Mouse (Mus musculus) CH12.LX (cell line): ENCODE results near the gene Cdh16. TPM values are rescaled to one million over a fixed set of nuclear protein-coding genes. Genes with fewer than 3 reads are reported as not detected.

ENCODE experiments used
- DNase-seq: peaks from one replicate; pipeline ENCODE4 v3.0.0-alpha.2; 2013; ENCODE audit errors: extremely low read depth
- H3K27ac ChIP-seq: 2 replicates; pipeline ENCODE4 v1.5.1; 2012; ENCODE audit warnings: low read depth, mild to moderate bottlenecking, control low read depth, moderate library complexity; ENCODE audit not compliant: insufficient read depth
- H3K27me3 ChIP-seq: replicated peaks from 2 replicates; pipeline ENCODE3; 2012; ENCODE audit warnings: inconsistent platforms
- H3K36me3 ChIP-seq, 2 experiments: replicated peaks in 1 of 2; 2 replicates each; pipeline versions ENCODE3 to v1.6.1; 2012; ENCODE audit warnings: inconsistent platforms in 1 of 2, low read length in 1 of 2, mild to moderate bottlenecking in 1 of 2, mixed read lengths in 1 of 2, moderate library complexity in 1 of 2; ENCODE audit not compliant: control insufficient read depth in 1 of 2, insufficient read depth in 1 of 2
- H3K4me1 ChIP-seq, 2 experiments: 2 replicates each; pipeline ENCODE4 v1.6.1; 2012; ENCODE audit warnings: inconsistent platforms in 1 of 2, moderate library complexity in 1 of 2; ENCODE audit not compliant: insufficient read depth in 2 of 2, control insufficient read depth in 1 of 2
- H3K4me2 ChIP-seq: 2 replicates; pipeline ENCODE4 v1.6.1; 2012; ENCODE audit warnings: low read depth, mild to moderate bottlenecking, control low read depth; ENCODE audit not compliant: poor library complexity, insufficient read depth, severe bottlenecking
- H3K4me3 ChIP-seq, 3 experiments: fragments of 150-350 bp in 1 of 3; sonication (generic) in 1 of 3; replicated peaks in 1 of 3; 2 replicates each; pipeline versions ENCODE3 to v1.5.1; 2011 to 2012; ENCODE audit warnings: low read depth in 2 of 3, low read length in 2 of 3, mild to moderate bottlenecking in 2 of 3, moderate library complexity in 2 of 3, control low read depth in 1 of 3, improper control_type of control experiment in 1 of 3, inconsistent platforms in 1 of 3, mixed read lengths in 1 of 3; ENCODE audit not compliant: poor library complexity in 1 of 3
- H3K79me2 ChIP-seq: replicated peaks from 2 replicates; pipeline ENCODE4 v1.6.1; 2012; ENCODE audit warnings: mild to moderate bottlenecking, moderate library complexity; ENCODE audit not compliant: control insufficient read depth, poor library complexity, insufficient read depth, severe bottlenecking; ENCODE audit errors: extremely low read depth
- H3K9ac ChIP-seq: 2 replicates; pipeline ENCODE4 v1.6.1; 2012; ENCODE audit warnings: low read depth, mild to moderate bottlenecking, control low read depth, moderate library complexity; ENCODE audit not compliant: insufficient read depth
- H3K9me3 ChIP-seq: replicated peaks from 2 replicates; pipeline ENCODE3; 2012; ENCODE audit warnings: low read length, inconsistent platforms, mixed read lengths
- BHLHE40 ChIP-seq: IDR thresholded peaks from 2 replicates; pipeline ENCODE4 v1.6.1; 2011; ENCODE audit warnings: mild to moderate bottlenecking, low read depth, low read length, improper control_type of control experiment
- CHD2 ChIP-seq: IDR thresholded peaks from 2 replicates; pipeline ENCODE4 v1.6.1; 2011; ENCODE audit warnings: low read length, improper control_type of control experiment
- ELF1 ChIP-seq: IDR thresholded peaks from 2 replicates; pipeline ENCODE4 v1.6.1; 2014; ENCODE audit warnings: low read depth, mild to moderate bottlenecking, inconsistent platforms, low read length, improper control_type of control experiment
- EP300 ChIP-seq: IDR thresholded peaks from 2 replicates; pipeline ENCODE4 v1.6.1; 2011; ENCODE audit warnings: low read length, improper control_type of control experiment
- HCFC1 ChIP-seq: IDR thresholded peaks from 2 replicates; pipeline ENCODE4 v1.6.1; 2012; ENCODE audit warnings: low read depth, mild to moderate bottlenecking, inconsistent platforms, low read length, improper control_type of control experiment
- IRF4 ChIP-seq: IDR thresholded peaks from 2 replicates; pipeline ENCODE4 v1.6.1; 2014; ENCODE audit warnings: low read depth, mild to moderate bottlenecking, inconsistent platforms, low read length, improper control_type of control experiment
- JUN ChIP-seq: IDR thresholded peaks from 2 replicates; pipeline ENCODE4 v1.6.1; 2011; ENCODE audit warnings: low read depth, mild to moderate bottlenecking, low read length, improper control_type of control experiment, moderate library complexity; ENCODE audit not compliant: insufficient read depth
- KAT2A ChIP-seq: IDR thresholded peaks from 2 replicates; pipeline ENCODE4 v1.6.1; 2012; ENCODE audit warnings: low read length, improper control_type of control experiment, inconsistent platforms; ENCODE audit not compliant: insufficient replicate concordance
- MAZ ChIP-seq: IDR thresholded peaks from 2 replicates; pipeline ENCODE4 v1.6.1; 2012; ENCODE audit warnings: low read depth, mild to moderate bottlenecking, inconsistent platforms, low read length, improper control_type of control experiment, moderate library complexity
- MEF2A ChIP-seq: IDR thresholded peaks from 2 replicates; pipeline ENCODE4 v1.6.1; 2014; ENCODE audit warnings: low read depth, mild to moderate bottlenecking, inconsistent platforms, low read length, improper control_type of control experiment, borderline replicate concordance
- MXI1 ChIP-seq: IDR thresholded peaks from 2 replicates; pipeline ENCODE4 v1.6.1; 2011; ENCODE audit warnings: mild to moderate bottlenecking, low read depth, low read length, improper control_type of control experiment
- NELFE ChIP-seq: IDR thresholded peaks from 2 replicates; pipeline ENCODE4 v1.6.1; 2011; ENCODE audit warnings: low read depth, low read length, improper control_type of control experiment
- POLR2A ChIP-seq: IDR thresholded peaks from 2 replicates; pipeline ENCODE4 v1.6.1; 2011; ENCODE audit warnings: low read depth, mild to moderate bottlenecking, improper control_type of control experiment, low read length
- RCOR1 ChIP-seq: conservative IDR thresholded peaks from 2 replicates; pipeline ENCODE4 v1.6.1; 2012; ENCODE audit warnings: low read depth, mild to moderate bottlenecking, inconsistent platforms, low read length, improper control_type of control experiment
- SIN3A ChIP-seq: IDR thresholded peaks from 2 replicates; pipeline ENCODE4 v1.6.1; 2012; ENCODE audit warnings: low read length, improper control_type of control experiment, inconsistent platforms
- TBP ChIP-seq: conservative IDR thresholded peaks from 2 replicates; pipeline ENCODE4 v1.6.1; 2011; ENCODE audit warnings: low read depth, low read length, improper control_type of control experiment
- TCF12 ChIP-seq: IDR thresholded peaks from 2 replicates; pipeline ENCODE4 v1.6.1; 2014; ENCODE audit warnings: low read depth, mild to moderate bottlenecking, inconsistent platforms, low read length, improper control_type of control experiment
- UBTF ChIP-seq: IDR thresholded peaks from 2 replicates; pipeline ENCODE4 v1.6.1; 2012; ENCODE audit warnings: low read depth, mild to moderate bottlenecking, inconsistent platforms, low read length, improper control_type of control experiment, moderate library complexity
- ZC3H11A ChIP-seq: IDR thresholded peaks from 2 replicates; pipeline ENCODE4 v1.6.1; 2012; ENCODE audit warnings: low read depth, mild to moderate bottlenecking, inconsistent platforms, low read length, improper control_type of control experiment
- ZMIZ1 ChIP-seq: IDR thresholded peaks from 2 replicates; pipeline ENCODE4 v1.6.1; 2012; ENCODE audit warnings: low read depth, mild to moderate bottlenecking, inconsistent platforms, low read length, improper control_type of control experiment
- dilution Hi-C: fragments of 300-500 bp; cut with MboI; formaldehyde crosslinking; loops from 2 replicates; pipeline ENCODE4 v1.14.3; 2020; ENCODE audit warnings: low sequenced_read_pairs; ENCODE audit not compliant: extremely low pct_unique_long_range_greater_than_20kb, extremely low pct_ligation_motif_present
- in situ Hi-C: fragments of 300-500 bp; cut with MboI; formaldehyde crosslinking; loops from 3 replicates; pipeline ENCODE4 v1.14.3; 2019; ENCODE audit warnings: low sequenced_read_pairs, low pct_ligation_motif_present, low pct_unique_long_range_greater_than_20kb, mixed read lengths
- polyA plus RNA-seq: library from polyadenylated mRNA; unstranded; fragments of >175 nt; gene quantifications from 2 replicates; pipeline ENCODE4 v1.2.1, GENCODE M21; 2012; ENCODE audit warnings: low read depth; ENCODE audit not compliant: insufficient read length
- total RNA-seq, 2 experiments: library from RNA; depleted of rRNA; stranded (reverse); fragments of 300-350 nt in 1 of 2; fragments of >200 nt in 1 of 2; gene quantifications; 2 replicates each; pipeline ENCODE4 v1.2.3; 2012 to 2014

The Cdh16 gene
- total and polyA plus RNA-seq, 3 experiments: not detected

- TF ChIP-seq TCF12 (peak; percentile 51; the same call in 1 of the 2 replicates), SIN3A (peak; percentile 94), BHLHE40 (peak; percentile 32; the same call in 1 of the 2 replicates), ZMIZ1 (peak; percentile 58; the same call in 1 of the 2 replicates), IRF4 (peak; percentile 19; the same call in 1 of the 2 replicates), CHD2 (0 out of 2 replicates have a peak, but pooled peaks have one; percentile 44), TBP (peak; percentile 86), KAT2A (no peak), MEF2A (no peak), MAZ (peak; percentile 99), ELF1 (peak; percentile 68; the same call in 1 of the 2 replicates), RCOR1 (0 out of 2 replicates have a peak, but pooled peaks have one; percentile 62), POLR2A (peak; percentile 86), JUN (no peak), NELFE (peak; percentile 67; the same call in 1 of the 2 replicates)
- TF ChIP-seq, all 38 proteins: peak for 12
- H3K79me2 ChIP-seq: no peaks in the 10 kb centered on the region
- H3K27me3 ChIP-seq: no peaks in the 10 kb centered on the region
- peaks cover 17 to 51% of the 10 kb centered on the region in 2 experiments for H3K36me3 ChIP-seq
- peak within 1 kb of the TSS; percentile 61 for H3K27ac ChIP-seq
- H3K4me3 ChIP-seq: peak within 1 kb of the TSS; percentile 79 to 87 (median 82)
- peak within 1 kb of the TSS; percentile 78 for H3K4me2 ChIP-seq
- in situ Hi-C loops: no loop called here
- dilution Hi-C loops: no loop called here
- DNase-seq: peak; percentile 90
- H3K4me1 ChIP-seq: peaks cover 13 to 32% of the 10 kb centered on the region in 2 experiments
- H3K9ac ChIP-seq: peak within 1 kb of the TSS; percentile 75
- no peaks in the 10 kb centered on the region for H3K9me3 ChIP-seq
Measured at GRCm38 (mm10) chr8:104630981-104631663, 6.9 kb upstream of the Cdh16 start, which contains the start of gene Rrad. Gene Rrad, minus strand, starts transcription at chr8:104631327.

GRCm38 (mm10) chr8:104630574-104630973 is 6.4 kb upstream of the Cdh16 start:
- Histone ChIP-seq H3K9ac (peak overlapping the region; percentile 71), H3K79me2 (no peaks in the 10 kb centered on the region), H3K4me1 (peaks cover 13 to 38% of the 10 kb centered on the region in 2 experiments), H3K4me2 (peak overlapping the region; percentile 56), H3K9me3 (no peaks in the 10 kb centered on the region), H3K27ac (peak overlapping the region; percentile 42), H3K27me3 (no peaks in the 10 kb centered on the region), H3K36me3 (peaks cover 17 to 45% of the 10 kb centered on the region in 2 experiments), H3K4me3 (peak overlapping the region; percentile 79 to 87 (median 82))
- dilution Hi-C loops (no loop called here), in situ Hi-C loops (no loop called here)
- TF ChIP-seq ZC3H11A (no peak), TCF12 (0 out of 2 replicates have a peak, but pooled peaks have one; percentile 16), UBTF (peak; percentile 58; the same call in 1 of the 2 replicates), HCFC1 (no peak), MXI1 (peak; percentile 68; the same call in 1 of the 2 replicates), EP300 (no peak)
- DNase-seq: no peak
